Mouse (Mus musculus) adrenal gland, postnatal 25 days (tissue): ENCODE results near the gene Neurod2. TPM values are rescaled to one million over a fixed set of nuclear protein-coding genes. Genes with fewer than 3 reads are reported as not detected.

Experiments
- DNase-seq: peaks from one replicate; pipeline ENCODE4 v3.0.0; 2021; ENCODE audit warnings: mixed read lengths
- total RNA-seq: library from RNA; stranded (reverse); gene quantifications from 2 replicates; pipeline ENCODE4 v1.2.3, GENCODE M21; 2021

Gene Neurod2
- total RNA-seq, 1 experiment from 2014 or later, result not detected

GRCm38 (mm10) chr11:98313790-98314323 is 15.6 kb downstream of the Neurod2 start:
- DNase-seq, result peak; percentile 75

GRCm38 (mm10) chr11:98298484-98299205 is 30.8 kb downstream of the Neurod2 start:
- DNase-seq, result no peak

GRCm38 (mm10) chr11:98297778-98298177 is 31.7 kb downstream of the Neurod2 start:
- peak; percentile 49 for DNase-seq

GRCm38 (mm10) chr11:98296916-98297315 is 32.5 kb downstream of the Neurod2 start:
- DNase-seq, result no peak

GRCm38 (mm10) chr11:98296277-98296676 is 33.2 kb downstream of the Neurod2 start:
- DNase-seq, result no peak

- DNase-seq, result no peak
Measured at GRCm38 (mm10) chr11:98295013-98295585, 34.3 kb downstream of the Neurod2 start.

- peak; percentile 84 for DNase-seq
Measured at GRCm38 (mm10) chr11:98294188-98295012, 35.0 kb downstream of the Neurod2 start.

- DNase-seq, result no peak
Measured at GRCm38 (mm10) chr11:98293070-98293469, 36.4 kb downstream of the Neurod2 start.

- no peak for DNase-seq
Measured at GRCm38 (mm10) chr11:98290906-98291305, 38.5 kb downstream of the Neurod2 start.

- DNase-seq, result no peak
Measured at GRCm38 (mm10) chr11:98289873-98290272, 39.6 kb downstream of the Neurod2 start.

- no peak for DNase-seq
Measured at GRCm38 (mm10) chr11:98287961-98288360, 41.5 kb downstream of the Neurod2 start.

GRCm38 (mm10) chr11:98287531-98287930 is 41.9 kb downstream of the Neurod2 start:
- DNase-seq, result no peak

GRCm38 (mm10) chr11:98285368-98285767 is 44.1 kb downstream of the Neurod2 start:
- no peak for DNase-seq

GRCm38 (mm10) chr11:98284230-98284629 is 45.2 kb downstream of the Neurod2 start:
- DNase-seq, result no peak

- DNase-seq, result no peak
Measured at GRCm38 (mm10) chr11:98283740-98284139, 45.7 kb downstream of the Neurod2 start.

Other genes starting within 250 kb of the Neurod2 start
- gene Fbxl20, start 179.2 kb downstream of the Neurod2 start, total RNA-seq, result 27.0 and 41.7 TPM in 2 replicates
- 75.4 and 86.1 TPM in 2 replicates for gene Med1, start 136.4 kb downstream of the Neurod2 start, total RNA-seq
- gene Cdk12, start 126.6 kb downstream of the Neurod2 start, total RNA-seq, result 49.5 and 51.7 TPM in 2 replicates
- gene Ppp1r1b, start 18.8 kb upstream of the Neurod2 start, total RNA-seq, result 0.24 TPM in 1 of 2 replicates, not detected in the other
- 23.6 and 23.9 TPM in 2 replicates for gene Stard3, start 28.7 kb upstream of the Neurod2 start, total RNA-seq
- gene Tcap, start 54.2 kb upstream of the Neurod2 start, total RNA-seq, result 0.91 TPM in 1 of 2 replicates, not detected in the other
- 458 and 547 TPM in 2 replicates for gene Pnmt, start 56.8 kb upstream of the Neurod2 start, total RNA-seq
- gene Pgap3, start 70.8 kb upstream of the Neurod2 start, total RNA-seq, result 3.6 and 6.5 TPM in 2 replicates
- gene Erbb2, start 82.8 kb upstream of the Neurod2 start, total RNA-seq, result 3.8 and 6.2 TPM in 2 replicates
- 80.3 and 84.7 TPM in 2 replicates for gene Mien1, start 109.3 kb upstream of the Neurod2 start, total RNA-seq
- gene Grb7, start 116.7 kb upstream of the Neurod2 start, total RNA-seq, result 1.0 TPM in 1 of 2 replicates, not detected in the other
- 0.30 TPM in 1 of 2 replicates, not detected in the other for gene Ikzf3, start 216.4 kb upstream of the Neurod2 start, total RNA-seq
- gene Zpbp2, start 221.4 kb upstream of the Neurod2 start, total RNA-seq, result 0.70 TPM in 1 of 2 replicates, not detected in the other